Mouse (Mus musculus) heart, postnatal 0 days (tissue): ENCODE measurements around the gene Myo1e. TPM values are rescaled to one million over a fixed set of nuclear protein-coding genes. Genes with fewer than 3 reads are reported as not detected.
"Not testable (repeated sequence)": the region's sequence is repeated elsewhere in the genome, so short reads cannot be mapped to it uniquely, and the experiment has no call there.

Source experiments
- ATAC-seq: fragments of 200-750 bp; cut with Nextera tagmentation; 2 replicates; pipeline ENCODE4 v1.8.0; 2017; ENCODE audit warnings: low read depth, moderate number of reproducible peaks, moderate library complexity; ENCODE audit not compliant: insufficient read depth
- DNase-seq: peaks from one replicate; pipeline ENCODE4 v3.0.0-alpha.2; 2016; ENCODE audit warnings: low spot score
- H3K27ac ChIP-seq: fragments of 300-500 bp; sonication (generic); 2 replicates; pipeline ENCODE4 v1.5.1; 2014; ENCODE audit warnings: low read depth, mild to moderate bottlenecking
- H3K27me3 ChIP-seq: fragments of 300-500 bp; sonication (generic); 2 replicates; pipeline ENCODE4 v1.6.1; 2014; ENCODE audit warnings: low read length, mixed read lengths; ENCODE audit not compliant: control insufficient read depth, insufficient read depth
- H3K36me3 ChIP-seq: fragments of 300-500 bp; sonication (generic); replicated peaks from 2 replicates; pipeline ENCODE4 v1.6.1; 2014; ENCODE audit warnings: low read length, mixed read lengths; ENCODE audit not compliant: control insufficient read depth, insufficient read depth
- H3K4me1 ChIP-seq: fragments of 300-500 bp; sonication (generic); 2 replicates; pipeline ENCODE4 v1.6.1; 2014; ENCODE audit warnings: antibody characterized with exemption; ENCODE audit not compliant: control insufficient read depth, insufficient read depth
- H3K4me2 ChIP-seq: fragments of 300-500 bp; sonication (generic); 2 replicates; pipeline ENCODE4 v1.6.1; 2014; ENCODE audit warnings: low read depth, mild to moderate bottlenecking, low read length, moderate library complexity
- H3K4me3 ChIP-seq: fragments of 300-500 bp; sonication (generic); 2 replicates; pipeline ENCODE4 v1.5.1; 2014; ENCODE audit warnings: low read depth, low read length
- H3K9ac ChIP-seq: fragments of 300-500 bp; sonication (generic); replicated peaks from 2 replicates; pipeline ENCODE4 v1.6.1; 2014; ENCODE audit warnings: low read depth, low read length, mixed read lengths
- H3K9me3 ChIP-seq: fragments of 300-500 bp; sonication (generic); replicated peaks from 2 replicates; pipeline ENCODE4 v1.6.1; 2016; ENCODE audit warnings: low read length; ENCODE audit not compliant: control insufficient read depth
- CTCF ChIP-seq: IDR thresholded peaks from 2 replicates; pipeline ENCODE4 v1.5.1; 2016; ENCODE audit warnings: antibody characterized with exemption, control low read depth, low read depth
- EP300 ChIP-seq: IDR thresholded peaks from 2 replicates; pipeline ENCODE4 v1.6.1; 2016; ENCODE audit warnings: antibody characterized with exemption, low read depth
- WGBS: fragments of 180-500 bp; shearing (Covaris S2); extraction: QIAGEN DNeasy Blood & Tissue Kit; methylation state at CpG from one replicate; pipeline ENCODE4 v1.1.7; 2014; 5-methylcytosine and 5-hydroxymethylcytosine counted together
- polyA plus RNA-seq: library from polyadenylated mRNA; unstranded; fragments of >200 nt; fragmentation: Nextera tagmentation; extraction: Ambion mirVana; gene quantifications from 2 replicates; pipeline ENCODE4 v1.2.1, GENCODE M21; 2015
- total RNA-seq: library from RNA; depleted of rRNA; stranded (reverse); fragments of >200 nt; gene quantifications from 2 replicates; pipeline ENCODE4 v1.2.3, GENCODE M21; 2014; ENCODE audit warnings: low replicate concordance

The Myo1e gene
- total and polyA plus RNA-seq, 2 experiments from 2014 or later: 6.6 to 7.0 TPM

- Histone ChIP-seq H3K4me3 (no peak overlapping the region), H3K27me3 (no peaks in the 10 kb centered on the region), H3K4me2 (no peak overlapping the region), H3K9ac (no peak overlapping the region), H3K27ac (no peak overlapping the region), H3K9me3 (no peaks in the 10 kb centered on the region), H3K4me1 (peaks cover 18% of the 10 kb centered on the region; the same call in 1 of the 2 replicates), H3K36me3 (no peaks in the 10 kb centered on the region)
- TF ChIP-seq CTCF: no peak
- no peak for TF ChIP-seq EP300
- ATAC-seq (no peak), DNase-seq (no peak)
- WGBS: 37% methylated on average over 1 of the region's 1 CpGs
Observed at GRCm38 (mm10) chr9:70253016-70253415, 45.9 kb downstream of the Myo1e start.

- DNase-seq: no peak
Observed at GRCm38 (mm10) chr9:70255005-70255404, 47.9 kb downstream of the Myo1e start.

DNA sequence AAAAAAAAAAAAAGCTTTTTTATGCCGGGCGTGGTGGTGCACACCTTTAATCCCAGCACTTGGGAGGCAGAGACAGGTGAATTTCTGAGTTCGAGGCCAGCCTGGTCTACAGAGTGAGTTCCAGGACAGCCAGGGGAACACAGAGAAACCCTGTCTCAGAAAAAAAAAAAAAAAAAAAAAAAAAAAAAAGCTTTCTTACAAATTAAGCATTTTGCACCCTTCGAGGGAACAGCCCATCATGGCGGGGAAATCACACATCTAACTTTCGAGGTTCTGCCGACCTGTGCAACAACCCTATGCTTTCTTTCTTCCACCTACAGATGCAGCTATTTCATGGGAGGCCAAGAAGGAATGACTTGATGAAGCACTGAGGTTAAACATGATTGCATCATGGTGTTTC, 48.9 kb downstream of the Myo1e start:
- H3K27ac ChIP-seq, H3K9me3 ChIP-seq, H3K36me3 ChIP-seq, DNase-seq, H3K4me2 ChIP-seq, ATAC-seq, H3K4me3 ChIP-seq, H3K9ac ChIP-seq, H3K27me3 ChIP-seq: not testable (repeated sequence)
- H3K4me1 ChIP-seq: peaks cover 27% of the 10 kb centered on the region
- 96% methylated on average over 7 of the region's 7 CpGs for WGBS

More at GRCm38 (mm10) chr9:70255005-70255404, 47.9 kb downstream of the Myo1e start:
- WGBS: 82% methylated on average over 4 of the region's 4 CpGs
- Histone ChIP-seq H3K9me3 (no peaks in the 10 kb centered on the region), H3K4me1 (peaks cover 29% of the 10 kb centered on the region), H3K27me3 (no peaks in the 10 kb centered on the region), H3K36me3 (no peaks in the 10 kb centered on the region), H3K9ac (no peak overlapping the region), H3K27ac (no peak overlapping the region), H3K4me3 (no peak overlapping the region), H3K4me2 (no peak overlapping the region)
- no peak for ATAC-seq
- TF ChIP-seq EP300 (no peak), CTCF (no peak)

DNA sequence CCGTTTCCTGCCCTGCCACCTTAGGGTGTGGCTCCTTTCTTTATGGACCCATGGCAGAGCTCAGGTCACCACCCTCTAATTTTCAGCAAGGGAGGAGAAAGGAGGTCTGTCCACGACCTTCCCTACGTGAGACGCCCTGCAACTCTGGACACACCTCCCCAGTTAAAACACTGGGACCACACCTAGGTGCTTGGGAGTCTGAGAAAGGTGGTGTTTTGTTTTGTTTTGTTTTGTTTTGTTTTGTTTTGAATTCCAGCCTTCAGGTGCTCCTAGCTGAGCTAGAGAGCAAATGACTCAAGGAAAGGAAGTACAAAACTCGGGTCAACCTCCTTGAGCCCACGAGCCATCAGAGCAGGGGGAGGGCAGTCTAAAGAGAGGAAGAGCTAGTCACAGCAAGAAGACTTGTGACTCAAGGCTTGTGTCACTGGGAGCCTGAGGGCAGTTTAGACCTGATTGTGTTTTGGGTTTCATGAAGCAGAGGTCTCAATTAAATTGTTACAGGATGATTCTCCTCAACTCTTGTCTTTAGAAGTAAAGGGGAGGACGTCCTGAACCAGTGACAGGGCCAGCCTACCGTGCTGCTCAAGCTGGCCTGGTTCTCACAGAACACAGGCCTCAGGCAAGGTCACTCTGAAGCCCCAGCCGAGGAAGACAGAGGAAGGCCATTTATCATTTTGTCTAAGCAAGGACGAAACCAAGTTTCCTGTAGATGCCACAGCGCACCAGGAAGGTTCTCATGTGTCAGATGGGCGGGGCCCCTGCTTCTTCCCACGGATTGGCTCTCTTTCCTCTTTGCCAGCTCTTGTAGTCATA, 50.3 kb downstream of the Myo1e start:
- Histone ChIP-seq H3K27ac (no peak overlapping the region), H3K4me3 (no peak overlapping the region), H3K4me2 (no peak overlapping the region), H3K27me3 (no peaks in the 10 kb centered on the region), H3K36me3 (no peaks in the 10 kb centered on the region), H3K9ac (no peak overlapping the region), H3K9me3 (no peaks in the 10 kb centered on the region), H3K4me1 (peaks cover 34% of the 10 kb centered on the region)
- DNase-seq (no peak), ATAC-seq (no peak)
- TF ChIP-seq EP300: no peak
- no peak for TF ChIP-seq CTCF
- WGBS: 60% methylated on average over 13 of the region's 13 CpGs

DNA sequence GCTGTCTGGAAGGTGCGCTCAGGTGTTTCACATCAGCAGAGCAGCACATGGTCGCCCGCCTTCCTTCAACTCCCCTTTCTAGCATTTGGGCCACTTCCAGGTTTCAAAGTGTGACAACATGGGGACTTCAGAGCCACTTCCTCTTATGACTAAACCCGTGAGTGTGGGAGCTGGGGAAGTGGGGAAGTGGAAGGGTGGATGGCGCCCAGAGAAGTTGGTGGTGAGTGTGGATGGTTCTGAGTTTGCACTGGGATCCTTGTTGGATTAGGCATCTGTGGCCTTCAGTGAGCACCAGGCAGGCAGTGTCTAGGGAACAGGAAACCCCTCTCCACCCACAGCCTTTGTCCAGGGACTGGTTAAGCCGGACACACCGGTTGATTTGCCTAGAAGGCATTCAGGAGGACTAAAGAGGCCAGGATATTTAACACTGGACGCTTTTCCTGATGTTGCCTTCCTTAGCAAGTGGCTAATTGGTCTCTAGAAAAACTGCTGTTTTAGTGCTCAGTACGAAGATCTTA, 53.2 kb downstream of the Myo1e start:
- Histone ChIP-seq H3K27ac (peak overlapping the region; percentile 35; the same call in 1 of the 2 replicates), H3K4me2 (no peak overlapping the region), H3K4me1 (peaks cover 50% of the 10 kb centered on the region), H3K4me3 (no peak overlapping the region), H3K9ac (no peak overlapping the region), H3K27me3 (no peaks in the 10 kb centered on the region), H3K36me3 (no peaks in the 10 kb centered on the region), H3K9me3 (no peaks in the 10 kb centered on the region)
- TF ChIP-seq CTCF: no peak
- TF ChIP-seq EP300: no peak
- DNase-seq: no peak
- no peak for ATAC-seq
- WGBS: 70% methylated on average over 9 of the region's 9 CpGs
